Mouse (Mus musculus) kidney, embryonic 14.5 days (tissue): ENCODE measurements at regions not wholly inside any gene's neighbourhood (a gene's known extent, or its start where the extent isn't known, plus 50 kb on each side); places are given as distances from the start of the nearest gene placed in this dataset.

Experiments
- ATAC-seq: fragments of 200-750 bp; cut with Nextera tagmentation; 2 replicates; pipeline ENCODE4 v1.8.0; 2017; ENCODE audit warnings: moderate number of reproducible peaks, mild to moderate bottlenecking, moderate TSS enrichment, moderate library complexity; ENCODE audit not compliant: low FRiP score, low TSS enrichment
- H3K27ac ChIP-seq: fragments of 300-500 bp; sonication (generic); 2 replicates; pipeline ENCODE4 v1.5.1; 2014; ENCODE audit warnings: low read depth, mild to moderate bottlenecking, low read length, moderate library complexity, mixed read lengths
- H3K27me3 ChIP-seq: fragments of 300-500 bp; sonication (generic); 2 replicates; pipeline ENCODE4 v1.6.1; 2014; ENCODE audit warnings: mild to moderate bottlenecking, low read length; ENCODE audit not compliant: control insufficient read depth, insufficient read depth
- H3K36me3 ChIP-seq: fragments of 300-500 bp; sonication (generic); 2 replicates; pipeline ENCODE4 v1.6.1; 2014; ENCODE audit warnings: low read length, mixed read lengths; ENCODE audit not compliant: control insufficient read depth, insufficient read depth
- H3K4me1 ChIP-seq: fragments of 300-500 bp; sonication (generic); 2 replicates; pipeline ENCODE4 v1.6.1; 2014; ENCODE audit warnings: low read length, mixed read lengths; ENCODE audit not compliant: control insufficient read depth, insufficient read depth
- H3K4me2 ChIP-seq: fragments of 300-500 bp; sonication (generic); replicated peaks from 2 replicates; pipeline ENCODE4 v1.6.1; 2014; ENCODE audit warnings: low read depth, mild to moderate bottlenecking, low read length
- H3K4me3 ChIP-seq: fragments of 300-500 bp; sonication (generic); 2 replicates; pipeline ENCODE4 v1.5.1; 2014; ENCODE audit warnings: mild to moderate bottlenecking, low read length
- H3K9ac ChIP-seq: fragments of 300-500 bp; sonication (generic); 2 replicates; pipeline ENCODE4 v1.6.1; 2014; ENCODE audit warnings: low read depth, mild to moderate bottlenecking, low read length, moderate library complexity
- H3K9me3 ChIP-seq: fragments of 300-500 bp; sonication (generic); 2 replicates; pipeline ENCODE4 v1.6.1; 2016; ENCODE audit warnings: low read length; ENCODE audit not compliant: control insufficient read depth
- WGBS: fragments of 180-500 bp; shearing (Covaris S2); extraction: QIAGEN DNeasy Blood & Tissue Kit; methylation state at CpG from one replicate; pipeline ENCODE4 v1.1.7; 2014; 5-methylcytosine and 5-hydroxymethylcytosine counted together

GRCm38 (mm10) chr11:31520909-31521308 is 150.8 kb downstream of the Bod1 start:
- Histone ChIP-seq H3K9ac (no peak overlapping the region), H3K4me2 (no peak overlapping the region), H3K27ac (no peak overlapping the region), H3K4me1 (no peaks in the 10 kb centered on the region), H3K9me3 (no peaks in the 10 kb centered on the region), H3K36me3 (no peaks in the 10 kb centered on the region), H3K27me3 (no peaks in the 10 kb centered on the region), H3K4me3 (no peak overlapping the region)
- 67% methylated on average over 4 of the region's 4 CpGs for WGBS
- ATAC-seq, result no peak

- ATAC-seq, result no peak
- Histone ChIP-seq H3K4me1 (no peaks in the 10 kb centered on the region), H3K27ac (no peak overlapping the region), H3K4me2 (no peak overlapping the region), H3K27me3 (no peaks in the 10 kb centered on the region), H3K4me3 (no peak overlapping the region), H3K9ac (no peak overlapping the region), H3K9me3 (no peaks in the 10 kb centered on the region), H3K36me3 (no peaks in the 10 kb centered on the region)
- WGBS, result 77% methylated on average over 5 of the region's 5 CpGs
Measured at GRCm38 (mm10) chr11:31503239-31503916, 133.5 kb upstream of the Stc2 start.

GRCm38 (mm10) chr11:31485429-31485828 is 115.6 kb upstream of the Stc2 start:
- no peak overlapping the region for H3K4me2 ChIP-seq
- WGBS, result 77% methylated on average over 4 of the region's 4 CpGs
- H3K36me3 ChIP-seq, result no peaks in the 10 kb centered on the region
- H3K27ac ChIP-seq, result no peak overlapping the region
- no peaks in the 10 kb centered on the region for H3K4me1 ChIP-seq
- H3K9me3 ChIP-seq, result no peaks in the 10 kb centered on the region
- no peak for ATAC-seq
- H3K4me3 ChIP-seq, result no peak overlapping the region
- H3K9ac ChIP-seq, result no peak overlapping the region
- H3K27me3 ChIP-seq, result no peaks in the 10 kb centered on the region

GRCm38 (mm10) chr11:31481057-31481340 is 111.1 kb upstream of the Stc2 start:
- no peak overlapping the region for H3K9ac ChIP-seq
- H3K4me2 ChIP-seq, result no peak overlapping the region
- H3K36me3 ChIP-seq, result no peaks in the 10 kb centered on the region
- ATAC-seq, result no peak
- no peak overlapping the region for H3K4me3 ChIP-seq
- WGBS, result 80% methylated on average over 1 of the region's 1 CpGs
- H3K27ac ChIP-seq, result no peak overlapping the region
- H3K27me3 ChIP-seq, result no peaks in the 10 kb centered on the region
- H3K4me1 ChIP-seq, result no peaks in the 10 kb centered on the region
- no peaks in the 10 kb centered on the region for H3K9me3 ChIP-seq

GRCm38 (mm10) chr11:31480225-31481056 is 110.6 kb upstream of the Stc2 start:
- no peak overlapping the region for H3K27ac ChIP-seq
- WGBS, result 51% methylated on average over 5 of the region's 5 CpGs
- ATAC-seq, result no peak
- H3K4me3 ChIP-seq, result no peak overlapping the region
- no peak overlapping the region for H3K4me2 ChIP-seq
- H3K9me3 ChIP-seq, result no peaks in the 10 kb centered on the region
- no peaks in the 10 kb centered on the region for H3K27me3 ChIP-seq
- H3K4me1 ChIP-seq, result no peaks in the 10 kb centered on the region
- H3K36me3 ChIP-seq, result no peaks in the 10 kb centered on the region
- H3K9ac ChIP-seq, result no peak overlapping the region

- Histone ChIP-seq H3K9me3 (no peaks in the 10 kb centered on the region), H3K4me2 (no peak overlapping the region), H3K9ac (no peak overlapping the region), H3K4me3 (no peak overlapping the region), H3K27ac (no peak overlapping the region), H3K4me1 (no peaks in the 10 kb centered on the region), H3K27me3 (no peaks in the 10 kb centered on the region), H3K36me3 (no peaks in the 10 kb centered on the region)
- no peak for ATAC-seq
- 30% methylated on average over 1 of the region's 1 CpGs for WGBS
Measured at GRCm38 (mm10) chr11:31477763-31478162, 107.9 kb upstream of the Stc2 start.

GRCm38 (mm10) chr11:31477104-31477503 is 107.2 kb upstream of the Stc2 start:
- H3K4me1 ChIP-seq, result no peaks in the 10 kb centered on the region
- no peak overlapping the region for H3K27ac ChIP-seq
- H3K9me3 ChIP-seq, result no peaks in the 10 kb centered on the region
- peak; percentile 28; the same call in 1 of the 2 replicates for ATAC-seq
- no peaks in the 10 kb centered on the region for H3K36me3 ChIP-seq
- WGBS, result 43% methylated on average over 3 of the region's 3 CpGs
- H3K27me3 ChIP-seq, result no peaks in the 10 kb centered on the region
- no peak overlapping the region for H3K9ac ChIP-seq
- no peak overlapping the region for H3K4me3 ChIP-seq
- no peak overlapping the region for H3K4me2 ChIP-seq

- Histone ChIP-seq H3K4me1 (no peaks in the 10 kb centered on the region), H3K9ac (no peak overlapping the region), H3K4me3 (no peak overlapping the region), H3K36me3 (no peaks in the 10 kb centered on the region), H3K4me2 (no peak overlapping the region), H3K27ac (no peak overlapping the region), H3K27me3 (no peaks in the 10 kb centered on the region), H3K9me3 (no peaks in the 10 kb centered on the region)
- 7% methylated on average over 4 of the region's 4 CpGs for WGBS
- ATAC-seq, result peak; percentile 82; the same call in 1 of the 2 replicates
Measured at GRCm38 (mm10) chr11:31473017-31473416, 103.1 kb upstream of the Stc2 start.

- ATAC-seq, result no peak
- 46% methylated on average over 2 of the region's 2 CpGs for WGBS
- Histone ChIP-seq H3K27me3 (no peaks in the 10 kb centered on the region), H3K4me3 (no peak overlapping the region), H3K36me3 (no peaks in the 10 kb centered on the region), H3K4me1 (no peaks in the 10 kb centered on the region), H3K4me2 (no peak overlapping the region), H3K9ac (no peak overlapping the region), H3K9me3 (no peaks in the 10 kb centered on the region), H3K27ac (no peak overlapping the region)
Measured at GRCm38 (mm10) chr11:31470681-31471414, 101.0 kb upstream of the Stc2 start.
